Mouse (Mus musculus): ENCODE results near the gene Gipr. TPM values are rescaled to one million over a fixed set of nuclear protein-coding genes. Genes with fewer than 3 reads are reported as not detected.

Gipr gene
- total RNA-seq, 2 experiments from 2014 or later = 1.6 to 2.8 TPM

DNA sequence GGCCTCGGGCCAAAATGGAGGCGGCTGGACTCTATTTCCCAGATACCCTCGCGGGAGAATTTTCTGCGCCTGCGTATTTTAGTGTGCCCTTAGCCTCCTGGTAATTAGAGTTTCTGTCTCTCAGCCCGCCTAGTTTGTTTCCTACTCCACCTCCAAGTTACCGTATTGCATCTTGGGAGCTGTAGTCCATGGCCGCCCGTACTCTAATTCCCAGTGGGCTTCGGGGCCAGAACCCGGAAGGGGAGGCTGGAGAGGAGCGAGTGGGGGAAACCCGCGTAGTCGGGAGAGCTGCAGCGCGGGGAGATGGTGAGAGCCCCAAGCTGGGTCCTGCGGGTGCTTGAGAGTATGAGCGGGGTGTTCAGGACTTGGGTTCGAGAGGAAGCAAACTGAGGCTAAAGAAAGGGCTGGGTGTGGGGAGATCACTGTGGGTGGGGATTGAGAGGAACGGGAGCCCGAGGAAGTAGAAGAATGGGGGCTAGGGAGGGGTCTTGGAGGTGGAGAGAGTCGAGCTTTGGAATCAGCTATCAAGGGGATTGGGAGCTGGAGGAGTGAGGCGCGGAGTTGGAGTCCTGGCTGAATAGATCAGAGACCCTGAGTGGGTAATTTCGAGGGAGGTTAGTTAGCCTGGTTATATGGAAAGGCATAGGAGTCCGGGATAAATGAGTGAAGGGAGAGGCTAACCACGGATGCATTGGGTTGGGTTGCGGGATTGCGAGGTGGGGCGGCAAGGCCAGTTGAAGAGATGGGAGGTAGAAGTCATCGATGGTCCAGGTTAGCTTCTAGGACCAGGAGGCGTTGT lies 46.1 kb downstream of the Gipr start, which contains the start of gene Fbxo46:
TSS of gene Fbxo46 (plus strand) at position 229 of the 799 bp plus-strand sequence.
- intact Hi-C loops (cut with DNase I) = no loop called here
- DNase-seq (ENCODE audit: low spot score in 2 of 2) = peak; percentile 94 to 97

GRCm38 (mm10) chr7:19119083-19119482 lies 46.8 kb downstream of the Gipr start:
- intact Hi-C loops (cut with DNase I) = no loop called here
- DNase-seq (ENCODE audit: low spot score in 2 of 2) = no peak

GRCm38 (mm10) chr7:19118028-19118771 lies 47.7 kb downstream of the Gipr start, which contains the start of gene Gm4969:
Gene Gm4969 (minus strand): TSS chr7:19118368.
- intact Hi-C loops (cut with DNase I) = no loop called here
- peak; percentile 73 to 86 for DNase-seq (ENCODE audit: low spot score in 2 of 2)

- no peak for DNase-seq (ENCODE audit: low spot score in 2 of 2)
- intact Hi-C loops (cut with DNase I) = no loop called here
Observed at GRCm38 (mm10) chr7:19109565-19109964, 56.4 kb downstream of the Gipr start.

GRCm38 (mm10) chr7:19107436-19107835 lies 58.5 kb downstream of the Gipr start:
- DNase-seq (ENCODE audit: low spot score in 2 of 2) = no peak
- intact Hi-C loops (cut with DNase I) = no loop called here

Small RNA genes lying within 50 kb of the gene (microRNA-seq; reads per million reads assigned to microRNA genes)
- gene Mir330 = 10,131 to 10,479 reads per million in 2 experiments

Other genes with a start within 250 kb of the Gipr start
- gene Nova2, start 240.2 kb downstream of the Gipr start, total RNA-seq (2021) = 100 to 1,000 TPM; 105 to 110 TPM
- gene Nanos2, start 178.7 kb downstream of the Gipr start, total RNA-seq (2021) = under 1 TPM; 0.42 to 0.75 TPM
- gene Mypop, start 174.9 kb downstream of the Gipr start, total RNA-seq (2021) = 10 to 100 TPM; 39.9 to 42.2 TPM
- 10 to 100 TPM; 42.5 to 45.2 TPM for gene Irf2bp1, start 162.1 kb downstream of the Gipr start, total RNA-seq (2021)
- not detected for gene Foxa3, start 142.6 kb downstream of the Gipr start, total RNA-seq (2021)
- 100 to 1,000 TPM; 106 to 109 TPM for gene Sympk, start 141.8 kb downstream of the Gipr start, total RNA-seq (2021)
- gene Rsph6a, start 111.4 kb downstream of the Gipr start, total RNA-seq (2021) = under 1 TPM; 0.29 to 0.49 TPM
- 100 to 1,000 TPM; 151 to 162 TPM for gene Dmwd, start 89.9 kb downstream of the Gipr start, total RNA-seq (2021)
- gene Dmpk, start 82.3 kb downstream of the Gipr start, total RNA-seq (2021) = 10 to 100 TPM; 34.3 to 36.7 TPM
- 1 to 10 TPM; 1.6 TPM for gene Six5, start 71.5 kb downstream of the Gipr start, total RNA-seq (2021)
- gene Gm4969, start 47.8 kb downstream of the Gipr start, total RNA-seq (2021) = under 1 TPM; 0.48 to 0.76 TPM
- 10 to 100 TPM; 11.5 to 12.6 TPM for gene Fbxo46, start 46.3 kb downstream of the Gipr start, total RNA-seq (2021)
- gene Qpctl, start 16.8 kb downstream of the Gipr start, total RNA-seq (2021) = 10 to 100 TPM; 19.6 to 21.9 TPM
- gene Snrpd2, start 16.4 kb downstream of the Gipr start, total RNA-seq (2021) = 10 to 100 TPM; 84.3 to 88.7 TPM
- gene Eml2, start 10.3 kb upstream of the Gipr start, total RNA-seq (2021) = 100 to 1,000 TPM; 167 to 183 TPM
- gene Gpr4, start 46.4 kb upstream of the Gipr start, total RNA-seq (2021) = 1 to 10 TPM; 5.2 to 5.5 TPM
- gene Opa3, start 62.2 kb upstream of the Gipr start, total RNA-seq (2021) = 10 to 100 TPM; 40.0 to 43.9 TPM
- 10 to 100 TPM; 18.4 to 21.1 TPM for gene Vasp, start 105.7 kb upstream of the Gipr start, total RNA-seq (2021)
- gene Ppm1n, start 113.9 kb upstream of the Gipr start, total RNA-seq (2021) = under 1 TPM in 1 of 2 experiments, not detected in 1; 0.40 TPM
- 100 to 1,000 TPM; 115 to 123 TPM for gene Rtn2, start 116.5 kb upstream of the Gipr start, total RNA-seq (2021)
- 10 to 100 TPM in 1 of 2 experiments, 1 to 10 TPM in 1; 7.6 to 10.7 TPM for gene Fosb, start 143.9 kb upstream of the Gipr start, total RNA-seq (2021)
- gene Ercc1, start 178.7 kb upstream of the Gipr start, total RNA-seq (2021) = 10 to 100 TPM; 42.7 to 44.0 TPM
- 10 to 100 TPM; 20.6 to 20.9 TPM for gene Cd3eap, start 193.4 kb upstream of the Gipr start, total RNA-seq (2021)
- 1 to 10 TPM; 6.0 to 6.7 TPM for gene Ppp1r13l, start 193.6 kb upstream of the Gipr start, total RNA-seq (2021)
- gene Ercc2, start 215.9 kb upstream of the Gipr start, total RNA-seq (2021) = 10 to 100 TPM; 32.7 to 35.5 TPM
- gene Klc3, start 238.0 kb upstream of the Gipr start, total RNA-seq (2021) = 1 to 10 TPM in 1 of 2 experiments, under 1 TPM in 1; 0.75 to 2.2 TPM
- gene Ckm, start 238.6 kb upstream of the Gipr start, total RNA-seq (2021) = under 1 TPM; 0.36 to 0.86 TPM